Mouse (Mus musculus) thymus, postnatal 0 days (tissue): ENCODE measurements around the gene Cd5. TPM values are rescaled to one million over a fixed set of nuclear protein-coding genes. Genes with fewer than 3 reads are reported as not detected.

Source experiments
- DNase-seq: peaks from one replicate; pipeline ENCODE4 v3.0.0-alpha.2; 2015; ENCODE audit warnings: low spot score
- polyA plus RNA-seq: library from polyadenylated mRNA; unstranded; fragments of >200 nt; fragmentation: Nextera tagmentation; extraction: Ambion mirVana; gene quantifications from 2 replicates; pipeline ENCODE4 v1.2.1, GENCODE M21; 2015

Cd5 gene
- polyA plus RNA-seq, 1 experiment from 2014 or later, result 132 TPM

DNA sequence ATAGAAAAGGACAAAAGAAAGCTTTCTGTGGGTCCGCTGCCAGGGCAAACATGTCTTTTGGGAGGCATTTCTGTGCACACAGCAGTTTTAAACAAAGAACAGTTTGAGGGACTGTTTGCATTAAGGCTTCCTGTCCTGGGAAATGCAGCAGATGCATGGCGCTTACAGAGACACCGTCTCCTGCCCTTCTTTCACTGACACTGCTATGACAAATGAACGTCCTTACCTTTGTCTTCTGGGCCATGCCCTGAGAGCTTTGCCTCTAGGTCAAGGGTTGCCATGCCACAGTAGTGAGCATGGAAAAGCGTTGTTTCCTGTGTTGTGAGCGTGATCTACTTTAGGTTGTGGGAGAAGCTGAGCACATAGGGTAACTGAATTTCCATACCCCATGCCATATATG, 19.9 kb upstream of the Cd5 start:
- no peak for DNase-seq

DNA sequence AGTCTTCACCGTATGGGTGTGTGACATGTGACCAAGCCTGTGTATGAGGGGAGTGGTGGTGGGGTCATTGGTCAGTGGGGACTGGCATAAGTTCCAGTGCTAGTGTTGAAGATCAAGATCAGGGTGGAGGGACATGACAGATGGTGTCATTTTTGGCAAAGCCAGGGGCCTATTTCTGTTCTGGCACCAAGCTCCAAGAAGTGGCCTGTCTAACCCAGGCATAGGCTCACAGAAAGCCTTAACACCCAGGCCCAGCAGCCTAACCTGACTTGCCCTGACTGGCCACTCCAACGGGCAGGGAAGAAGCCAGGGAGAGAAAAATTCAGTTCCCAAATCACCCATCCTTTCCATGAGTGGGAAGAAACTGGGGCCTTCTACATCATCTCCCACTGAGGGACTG, 18.7 kb upstream of the Cd5 start:
- no peak for DNase-seq

DNA sequence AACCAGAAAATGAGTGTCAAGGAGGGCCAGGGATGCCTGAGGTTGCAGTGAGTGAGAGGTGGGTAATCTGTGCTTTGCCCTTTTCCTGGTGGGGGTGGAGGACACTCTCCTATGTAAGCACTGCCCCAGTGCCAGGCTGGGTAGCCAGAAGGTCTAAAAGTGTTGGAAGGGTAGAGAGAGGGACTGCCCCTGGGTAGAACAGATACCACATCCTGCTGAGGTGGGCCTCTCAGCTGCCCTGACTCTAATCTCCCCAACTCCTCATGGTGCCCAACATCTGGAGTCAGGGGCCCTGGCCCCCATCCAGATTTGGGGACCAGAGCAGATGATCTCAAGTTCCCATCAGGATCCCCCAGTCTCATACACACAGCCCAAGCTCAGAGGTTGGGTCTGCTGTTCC, 18.3 kb upstream of the Cd5 start:
- DNase-seq, result peak; percentile 35

DNA sequence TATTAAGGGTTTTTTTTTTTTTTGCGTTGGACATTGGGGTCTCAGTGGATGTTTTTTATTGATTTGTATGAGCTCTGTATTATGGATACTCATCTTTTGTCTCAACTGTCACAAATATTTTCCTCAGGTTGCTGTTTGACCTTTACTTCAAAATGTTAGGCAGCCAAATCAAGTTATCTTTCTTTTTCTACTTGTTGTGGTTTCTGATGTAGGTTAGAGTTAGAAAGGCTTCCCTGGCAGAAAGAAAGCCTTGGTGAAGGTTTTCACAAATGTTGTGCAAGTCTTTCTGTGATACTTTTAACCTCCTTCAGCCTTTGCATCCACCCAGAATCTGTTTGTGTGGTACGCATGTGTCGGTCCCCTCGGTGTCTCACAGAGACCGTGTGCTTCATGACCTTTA, 13.8 kb upstream of the Cd5 start:
- no peak for DNase-seq

DNA sequence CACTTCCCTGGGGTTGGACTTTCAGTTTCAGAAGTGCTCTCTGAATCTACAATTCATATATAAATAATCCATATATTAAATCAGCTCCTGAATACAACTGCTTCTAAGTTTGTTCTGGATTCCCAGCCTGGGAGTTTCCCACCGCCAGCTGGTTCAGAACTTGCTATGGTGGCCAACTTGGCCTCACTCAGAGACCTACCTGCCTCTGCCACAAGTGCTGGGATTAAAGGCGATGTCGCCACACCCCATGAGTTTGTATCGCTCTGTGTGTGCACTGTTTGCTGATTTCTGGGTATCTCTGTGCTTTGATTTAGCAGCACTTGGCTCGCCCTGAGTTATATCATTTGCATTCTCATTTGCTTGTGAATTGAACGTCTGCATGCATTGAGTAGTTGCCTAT, 13.3 kb upstream of the Cd5 start:
- no peak for DNase-seq

DNA sequence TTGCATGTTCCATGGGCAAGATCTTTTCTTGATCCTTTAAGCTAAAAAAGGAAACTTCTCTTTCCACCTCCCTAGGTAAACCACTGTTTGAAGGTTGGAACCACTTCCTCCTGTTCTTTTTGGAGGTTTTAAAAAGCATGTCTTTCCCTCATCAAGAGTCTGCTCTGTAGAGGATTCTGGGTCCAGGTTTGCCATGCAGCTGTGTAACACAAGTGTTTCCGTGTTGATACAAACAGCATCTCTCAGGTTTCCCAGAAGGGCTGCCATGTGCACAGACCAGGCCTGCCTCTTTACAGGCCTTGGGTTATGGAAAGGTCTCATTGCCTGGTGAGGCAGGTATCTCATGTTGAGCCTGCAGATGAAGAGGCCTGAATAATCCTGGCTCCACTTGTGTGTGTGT, 12.8 kb upstream of the Cd5 start:
- peak; percentile 84 for DNase-seq

DNA sequence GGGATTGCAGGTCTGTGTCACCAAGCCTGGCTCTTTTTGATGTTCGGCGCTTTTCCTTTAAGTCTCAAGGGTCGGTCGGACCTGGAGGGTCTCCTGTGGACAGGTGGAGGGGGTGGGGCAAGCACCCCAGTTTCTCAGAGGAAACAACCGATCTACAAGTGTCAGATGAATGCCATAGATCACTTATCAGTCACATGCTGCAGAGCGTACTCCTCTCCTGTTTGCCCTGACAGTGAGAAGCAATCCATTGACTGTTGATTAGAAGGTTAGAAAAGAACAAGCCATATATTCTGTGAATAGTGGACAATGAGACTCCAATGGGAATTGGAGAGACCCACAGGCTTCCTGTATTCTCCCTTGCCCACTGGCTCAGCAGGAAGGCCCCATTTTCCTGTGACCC, 11.4 kb upstream of the Cd5 start:
- DNase-seq, result no peak

DNA sequence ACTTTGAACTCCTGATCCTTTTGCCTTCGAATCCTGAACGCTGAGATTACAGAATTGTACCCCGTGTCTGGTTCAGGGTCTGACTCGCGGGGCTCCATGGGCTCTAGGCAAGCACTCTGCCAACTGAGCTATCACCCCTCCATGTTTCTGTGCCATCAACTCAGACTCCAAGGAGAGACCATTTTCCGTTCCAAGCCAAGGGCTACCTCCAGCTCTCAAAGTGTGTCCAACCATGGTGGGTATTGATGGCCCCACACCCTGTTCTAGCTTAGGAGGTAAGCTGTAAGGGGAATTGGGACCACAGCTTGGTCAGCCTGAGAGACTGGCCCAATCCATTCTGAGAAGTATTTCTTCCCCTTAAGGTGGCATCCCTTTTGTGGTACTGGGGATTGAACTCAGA, 10.5 kb upstream of the Cd5 start:
- DNase-seq, result no peak

DNA sequence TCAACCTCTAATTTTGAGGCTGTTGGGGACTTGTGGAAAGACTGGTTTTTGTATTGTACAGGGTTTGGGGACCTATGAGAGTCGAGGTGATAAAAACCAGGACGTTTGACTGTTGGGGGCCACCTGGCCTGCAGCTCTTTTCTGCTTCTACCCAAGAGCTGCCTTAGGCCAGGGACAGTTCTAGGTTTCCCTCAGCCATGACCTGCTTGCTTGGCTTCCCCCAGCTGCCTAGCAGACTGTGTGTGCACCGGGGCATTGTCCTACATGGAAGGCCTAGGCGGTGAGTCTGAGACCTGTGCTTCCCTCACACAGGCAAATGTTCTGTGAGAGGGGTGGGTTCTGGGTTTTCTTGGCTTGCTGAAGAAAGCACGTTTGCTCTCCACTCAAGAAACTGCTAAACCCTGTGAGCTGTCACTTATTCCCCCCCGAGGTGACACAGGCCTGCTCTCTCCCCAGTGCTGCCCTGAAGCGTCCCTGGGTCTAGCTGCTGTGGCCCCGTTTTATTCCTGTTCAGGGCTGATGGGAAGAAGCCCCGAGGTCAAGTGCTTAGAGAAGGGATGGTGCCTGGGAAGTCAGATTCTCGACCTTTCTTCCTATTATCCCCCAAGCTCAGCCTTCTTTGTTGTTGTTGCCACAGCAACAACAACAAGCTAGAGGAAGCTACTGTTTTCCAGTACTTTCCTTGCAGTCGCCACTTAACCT, 9.8 kb upstream of the Cd5 start:
- DNase-seq, result no peak

DNA sequence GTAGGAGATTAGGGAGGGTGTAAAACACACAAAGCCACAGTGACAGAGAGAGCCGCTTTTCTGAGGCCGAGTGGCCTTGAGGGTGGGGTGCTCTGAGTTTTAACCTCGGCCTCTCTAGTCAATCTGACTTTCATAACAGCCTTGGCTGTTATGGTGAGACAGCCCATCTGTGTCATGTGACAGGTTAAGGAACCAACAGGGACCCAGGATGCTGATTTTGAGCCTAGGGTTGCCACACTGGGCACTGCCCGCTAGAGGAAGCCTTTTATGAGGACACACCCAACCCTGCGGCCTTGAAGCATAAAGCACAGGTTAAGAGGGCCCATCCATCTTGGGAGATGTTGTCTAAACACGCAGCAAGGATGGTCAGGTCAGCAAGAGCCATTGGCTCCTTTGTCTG, 8.9 kb upstream of the Cd5 start:
- DNase-seq, result no peak

DNA sequence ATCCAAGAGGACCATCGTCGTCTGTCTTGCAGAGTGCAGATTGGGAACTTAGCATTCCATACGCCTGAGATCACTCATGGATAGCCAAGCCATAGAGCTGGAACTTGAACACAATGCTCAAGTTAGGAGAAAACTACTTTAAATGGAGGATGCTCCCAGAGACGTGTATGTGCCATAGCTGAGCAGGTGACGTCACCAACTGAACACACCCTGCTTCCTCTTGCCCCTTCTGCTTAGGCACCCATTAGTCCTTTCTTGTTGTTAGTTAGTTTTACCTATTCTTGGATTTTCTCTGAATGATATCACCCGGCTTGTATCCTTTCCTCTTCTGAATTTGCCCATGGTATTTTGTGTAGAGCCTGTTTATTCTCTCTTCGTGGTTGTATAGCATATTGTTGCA, 8.4 kb upstream of the Cd5 start:
- no peak for DNase-seq

DNA sequence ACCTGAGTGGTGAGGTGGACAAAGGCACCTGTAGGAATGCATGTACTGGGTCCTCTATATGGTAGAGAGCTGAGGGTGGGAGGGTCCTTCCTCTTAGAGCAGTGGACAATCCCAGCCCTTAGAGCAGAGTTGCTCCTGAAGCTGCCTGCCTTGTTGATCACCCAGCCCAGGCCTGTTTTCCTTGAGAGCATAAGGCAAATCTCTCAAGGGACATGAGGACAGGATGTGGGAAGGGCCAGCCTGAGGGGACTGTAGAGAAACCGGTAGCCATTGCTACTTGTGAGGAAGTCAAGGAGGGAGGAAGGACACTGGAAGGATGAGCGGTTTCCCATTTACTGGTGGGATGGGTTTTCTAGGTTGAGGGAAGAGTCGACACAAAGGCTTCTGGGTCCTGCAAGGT, 3.8 kb upstream of the Cd5 start:
- DNase-seq, result no peak

DNA sequence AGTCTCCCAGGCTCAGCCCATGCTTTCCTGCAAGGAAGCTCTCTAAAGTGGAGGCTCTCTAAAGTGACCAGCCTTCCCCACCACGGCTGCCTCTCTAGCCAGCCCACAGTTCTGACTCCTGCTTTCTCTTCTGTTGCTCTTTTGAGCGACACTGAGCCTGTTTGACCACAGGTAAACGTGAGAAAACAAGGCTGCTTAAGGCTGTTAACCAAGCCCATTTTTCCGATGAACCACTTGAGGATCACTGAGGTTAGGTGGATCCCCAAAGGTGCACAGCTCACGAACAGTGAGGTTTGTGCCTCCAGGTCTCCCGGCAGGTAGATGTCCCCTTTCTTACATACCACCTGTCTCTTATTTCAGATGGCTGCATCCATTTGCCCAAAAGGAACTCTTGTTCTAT, 3.3 kb upstream of the Cd5 start:
- no peak for DNase-seq

DNA sequence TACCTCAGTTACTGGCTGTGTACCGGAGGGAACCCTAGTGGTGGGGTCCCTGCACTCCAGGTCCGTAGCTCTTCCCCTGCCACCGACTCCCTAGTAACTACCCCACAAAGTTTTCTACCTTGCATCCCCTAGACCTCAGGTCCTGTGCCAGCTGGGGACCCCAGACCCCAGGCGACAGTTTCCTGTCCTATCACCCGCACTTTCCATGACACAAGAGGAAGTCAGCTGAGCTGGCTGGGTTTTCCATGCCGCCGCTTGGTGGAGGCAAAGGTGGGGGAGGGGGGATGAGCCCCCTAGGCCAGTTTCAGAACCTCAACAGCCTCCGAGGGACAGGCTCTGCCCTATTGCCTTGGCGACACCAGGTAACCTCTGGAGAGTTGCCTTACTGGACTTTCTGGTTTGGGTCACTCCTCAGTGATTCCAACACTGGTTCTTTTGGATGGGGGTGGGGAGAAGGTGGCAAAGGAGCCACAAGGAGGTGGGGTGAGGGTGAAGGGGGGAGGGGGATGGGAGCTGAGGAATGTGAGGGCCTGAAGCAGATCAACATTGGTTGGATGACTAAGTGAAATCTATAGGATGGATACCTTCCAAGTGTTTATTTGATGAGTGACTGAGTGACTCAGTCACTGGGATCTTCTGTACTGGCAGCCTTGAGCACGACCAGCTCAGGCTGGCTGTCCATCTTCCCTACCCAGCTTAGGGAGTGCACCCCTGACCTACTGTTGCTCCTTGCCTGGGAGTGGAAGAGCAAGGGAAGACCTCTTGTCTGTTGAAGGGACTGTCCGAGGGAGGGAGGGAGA, 2.0 kb upstream of the Cd5 start:
- peak; percentile 85 for DNase-seq

DNA sequence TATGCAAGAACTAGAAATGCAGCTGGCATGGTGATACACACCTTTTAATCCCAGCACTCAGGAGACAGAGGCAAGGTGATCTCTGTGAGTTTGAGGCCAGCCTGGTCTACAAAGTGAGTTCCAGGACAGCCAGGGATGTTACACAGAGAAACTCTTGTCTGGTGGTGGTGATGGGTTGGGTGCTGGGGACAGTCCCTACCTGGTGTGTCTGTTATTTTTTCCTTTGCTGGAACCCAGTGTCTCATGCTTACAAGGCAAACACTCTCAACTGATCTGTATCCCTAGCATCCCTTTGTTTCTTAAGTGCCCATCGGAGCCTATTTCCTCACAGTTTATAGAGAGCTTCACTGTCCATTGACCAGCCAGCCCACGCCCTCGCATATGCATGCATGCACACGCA, 1.1 kb upstream of the Cd5 start:
- DNase-seq, result no peak

DNA sequence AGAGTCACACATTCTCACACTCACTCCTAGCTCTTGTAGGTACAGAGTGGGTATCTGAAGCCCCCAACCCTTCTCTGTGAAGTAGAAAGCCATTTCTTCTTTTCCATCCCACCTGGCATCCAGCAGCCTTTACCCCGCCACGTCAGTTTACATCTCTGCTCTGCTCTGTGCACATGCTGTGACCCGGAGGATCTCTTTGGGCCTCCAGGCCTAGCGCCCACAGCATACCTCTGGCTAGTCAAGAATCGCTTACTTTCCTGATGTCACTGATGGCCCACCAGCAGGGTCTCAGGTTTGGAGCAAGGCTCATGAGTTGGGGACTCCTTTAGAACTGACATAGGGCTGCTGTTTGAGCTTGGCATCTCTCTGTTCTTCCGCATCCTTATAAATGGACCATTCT, 764 bp downstream of the Cd5 start:
- DNase-seq, result no peak

DNA sequence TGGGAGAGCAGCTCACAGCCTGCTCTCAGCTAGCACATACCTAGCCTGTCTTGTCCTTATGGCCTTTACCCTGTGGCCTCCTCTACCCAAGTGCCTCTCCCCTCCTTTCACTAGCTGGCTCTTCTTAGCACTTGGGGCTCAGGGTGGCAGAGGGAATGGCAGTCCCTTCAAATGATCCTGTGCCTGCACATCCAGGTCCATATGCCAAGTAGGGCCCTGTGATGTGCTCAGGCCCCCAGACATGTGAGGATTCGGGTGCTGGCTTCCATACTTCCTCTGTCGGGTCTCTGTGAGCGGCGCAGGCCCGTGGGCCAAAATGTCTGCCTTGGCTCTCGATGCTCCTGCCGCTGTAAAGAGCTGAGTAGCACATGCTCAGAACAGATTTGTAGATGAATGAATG, 2.9 kb downstream of the Cd5 start:
- no peak for DNase-seq

DNA sequence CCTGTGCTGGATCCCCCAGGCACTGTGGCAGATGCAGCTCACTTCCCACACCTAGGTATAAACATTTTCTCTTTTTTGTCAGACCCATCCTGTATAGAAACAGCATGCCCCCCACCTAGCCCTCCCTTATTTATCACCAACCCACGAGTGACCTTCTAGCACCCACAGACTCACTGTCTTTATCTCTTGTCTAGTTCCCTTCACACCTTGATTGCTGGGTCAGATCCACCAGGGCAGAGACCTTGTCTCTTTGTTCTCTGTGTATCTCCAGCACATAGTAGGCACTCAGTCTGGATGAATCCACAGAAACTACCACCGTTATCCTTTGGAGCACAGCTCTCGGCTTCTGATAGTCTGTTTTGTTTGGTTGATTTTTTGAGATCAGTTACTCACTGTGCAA, 3.7 kb downstream of the Cd5 start:
- DNase-seq, result no peak

DNA sequence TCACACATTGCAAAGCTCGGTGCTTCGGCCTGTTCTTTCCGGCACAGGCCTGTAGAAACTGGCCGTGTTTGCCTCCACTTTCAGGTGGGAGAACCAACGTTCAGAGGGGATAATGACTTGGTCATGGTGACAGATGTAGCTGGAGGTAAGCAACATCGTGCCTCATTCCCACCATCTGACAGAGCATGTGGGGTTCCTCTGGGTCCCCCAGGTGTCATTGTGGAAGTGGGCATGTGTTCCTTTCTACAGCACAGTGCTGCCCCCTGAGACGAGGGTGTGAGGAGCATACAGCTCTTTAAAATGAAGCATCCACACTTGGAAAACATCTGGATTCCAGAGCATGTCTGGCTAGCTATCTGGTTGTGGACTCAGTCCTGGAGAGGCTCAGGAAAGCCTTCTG, 4.2 kb downstream of the Cd5 start:
- no peak for DNase-seq

DNA sequence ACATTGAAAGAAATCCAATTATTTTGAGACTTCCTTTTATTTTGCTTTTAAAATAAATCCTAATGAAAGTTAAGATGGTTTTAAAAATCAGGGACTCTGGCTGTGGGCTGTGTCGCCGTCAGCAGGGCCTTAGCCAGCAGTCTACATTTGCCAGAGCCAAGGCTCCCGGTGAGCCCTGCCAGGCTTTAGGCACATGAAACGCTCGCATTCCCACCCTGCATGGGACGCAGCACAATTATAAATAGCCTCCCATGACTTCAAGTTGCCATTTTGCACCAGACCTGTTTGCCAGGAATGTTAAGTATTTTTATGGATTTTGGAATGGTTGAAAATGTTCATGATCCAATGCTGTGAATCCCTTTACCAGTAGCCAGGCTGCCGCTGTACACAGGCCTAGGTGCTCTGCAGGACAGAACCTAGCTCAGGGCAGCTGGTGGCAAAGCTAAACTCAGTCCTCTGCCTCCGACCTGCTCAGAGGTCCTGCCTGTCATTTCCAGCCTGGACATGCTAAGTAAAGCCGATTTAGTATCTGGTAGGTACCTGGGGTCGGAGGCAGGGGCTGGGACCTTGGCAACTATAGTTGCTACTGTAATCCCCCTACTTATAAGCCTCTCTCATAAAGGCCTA, 5.2 kb downstream of the Cd5 start:
- no peak for DNase-seq

DNA sequence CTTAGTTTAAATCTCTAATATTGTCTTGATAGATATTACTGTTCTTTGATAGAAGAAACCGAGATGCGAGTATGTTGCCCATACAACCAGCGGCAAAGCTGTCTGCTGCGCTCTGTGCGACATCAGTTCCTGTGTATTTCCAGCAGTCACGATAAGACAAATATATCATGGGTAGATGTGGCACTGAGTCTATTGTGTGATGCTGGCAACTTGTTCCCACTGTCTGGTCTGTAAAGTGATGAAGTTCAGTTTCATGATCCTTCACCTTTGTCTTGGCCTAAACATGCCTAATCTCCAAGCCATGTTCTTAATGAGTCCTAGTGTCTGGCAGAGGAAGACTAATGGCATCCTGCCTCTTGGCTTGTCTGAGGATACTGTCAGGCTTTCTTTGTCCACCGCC, 6.1 kb downstream of the Cd5 start:
- no peak for DNase-seq

DNA sequence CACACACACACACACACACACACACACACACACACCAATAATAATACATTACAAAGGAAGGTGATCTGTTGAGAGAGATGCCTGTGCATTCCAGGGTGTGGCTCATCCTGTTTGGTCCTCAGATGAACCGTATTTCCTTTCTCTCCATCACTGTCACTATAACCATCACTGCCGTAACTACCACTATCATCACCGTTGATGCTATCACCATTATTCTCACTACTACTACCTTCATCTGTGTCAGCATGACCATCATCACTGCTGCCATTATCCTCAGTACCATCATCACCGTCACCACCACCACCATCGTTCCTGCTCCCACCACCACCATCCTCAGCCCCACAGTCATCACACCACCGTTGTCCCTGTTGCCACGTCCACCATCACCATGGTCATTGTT, 6.8 kb downstream of the Cd5 start:
- DNase-seq, result no peak

DNA sequence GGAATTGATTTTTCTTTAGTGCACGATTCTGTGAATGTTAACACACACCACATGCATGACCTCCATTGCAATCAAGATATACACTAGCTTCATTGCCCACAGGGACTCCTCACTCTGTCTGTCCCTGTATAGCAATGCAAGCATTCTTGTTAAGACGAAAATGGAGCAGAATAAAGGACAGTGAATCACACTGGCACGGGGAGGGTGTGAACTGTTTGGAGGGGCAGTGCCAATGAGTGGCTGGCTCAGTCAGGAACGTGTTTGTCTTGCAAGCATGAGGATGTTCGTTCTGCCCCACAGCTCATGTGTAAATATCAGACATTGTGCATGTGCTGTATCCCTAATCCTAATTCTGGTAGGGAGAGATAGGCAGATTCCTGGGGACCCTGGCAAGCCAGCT, 8.3 kb downstream of the Cd5 start:
- no peak for DNase-seq
